Mouse (Mus musculus) activated CD4-positive, CD25-positive, alpha-beta regulatory T cell, adult 4 months (primary cell): Measurements from ENCODE around the gene Plscr3. TPM values are rescaled to one million over a fixed set of nuclear protein-coding genes. Genes with fewer than 3 reads are reported as not detected.

Experiments used
- ATAC-seq: one replicate; pipeline ENCODE4 v1.8.0; 2017
- polyA plus RNA-seq, 2 experiments: library from polyadenylated mRNA; unstranded; fragments of 100-300 nt; shearing (Covaris generic); gene quantifications; one replicate each; pipeline ENCODE4 v1.2.1; 2017

The Plscr3 gene
- 10 to 100 TPM; 15.4 to 17.5 TPM for polyA plus RNA-seq

DNA sequence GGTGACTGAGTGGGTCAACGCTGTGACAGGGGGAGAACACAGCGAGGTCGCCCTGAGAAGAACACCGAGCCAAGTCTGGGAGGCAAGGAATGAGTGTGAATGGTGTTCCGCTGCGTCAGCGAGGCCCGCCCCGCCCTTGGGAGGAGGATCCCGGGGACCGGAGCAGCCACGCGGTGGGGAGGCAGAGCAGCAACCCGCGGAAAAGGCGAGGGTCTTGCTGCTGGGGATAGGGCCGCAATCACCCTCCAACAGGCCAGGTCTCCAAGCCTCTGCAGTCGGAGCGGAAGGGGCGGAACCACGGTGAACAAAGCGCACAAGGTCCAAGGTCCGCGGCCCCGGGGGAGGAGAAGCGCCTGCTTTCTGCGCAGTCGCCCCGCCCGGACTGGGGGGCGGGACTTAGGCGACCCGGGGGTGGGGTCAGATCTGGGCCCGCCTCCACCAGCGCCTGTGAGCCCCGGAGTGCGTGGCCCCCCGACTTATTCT lies at the start of gene Plscr3:
TSS of gene Plscr3 (plus strand) at position 179 of the 483 bp plus-strand sequence.
- ATAC-seq, result peak; percentile 80

DNA sequence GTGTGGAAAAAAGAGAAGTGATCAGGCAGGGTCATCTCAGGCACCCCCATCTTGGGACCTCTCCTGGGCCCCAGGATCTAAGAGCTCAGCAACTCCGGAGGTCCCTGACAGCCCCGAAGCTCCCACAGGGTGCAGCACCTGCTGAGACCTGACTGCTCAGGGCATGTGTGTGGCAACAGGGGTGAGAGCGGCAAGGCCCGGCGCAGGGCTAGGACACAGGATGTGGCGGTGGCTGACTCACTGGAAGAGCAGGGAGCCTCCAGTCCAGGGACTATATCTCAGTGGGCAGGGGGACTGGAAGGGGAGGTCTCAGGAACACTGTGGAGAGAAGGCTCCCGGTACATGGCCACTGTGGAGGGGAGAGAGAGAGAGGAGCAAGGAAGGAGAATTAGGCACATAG lies 48.3 kb upstream of the Plscr3 start:
- no peak for ATAC-seq

DNA sequence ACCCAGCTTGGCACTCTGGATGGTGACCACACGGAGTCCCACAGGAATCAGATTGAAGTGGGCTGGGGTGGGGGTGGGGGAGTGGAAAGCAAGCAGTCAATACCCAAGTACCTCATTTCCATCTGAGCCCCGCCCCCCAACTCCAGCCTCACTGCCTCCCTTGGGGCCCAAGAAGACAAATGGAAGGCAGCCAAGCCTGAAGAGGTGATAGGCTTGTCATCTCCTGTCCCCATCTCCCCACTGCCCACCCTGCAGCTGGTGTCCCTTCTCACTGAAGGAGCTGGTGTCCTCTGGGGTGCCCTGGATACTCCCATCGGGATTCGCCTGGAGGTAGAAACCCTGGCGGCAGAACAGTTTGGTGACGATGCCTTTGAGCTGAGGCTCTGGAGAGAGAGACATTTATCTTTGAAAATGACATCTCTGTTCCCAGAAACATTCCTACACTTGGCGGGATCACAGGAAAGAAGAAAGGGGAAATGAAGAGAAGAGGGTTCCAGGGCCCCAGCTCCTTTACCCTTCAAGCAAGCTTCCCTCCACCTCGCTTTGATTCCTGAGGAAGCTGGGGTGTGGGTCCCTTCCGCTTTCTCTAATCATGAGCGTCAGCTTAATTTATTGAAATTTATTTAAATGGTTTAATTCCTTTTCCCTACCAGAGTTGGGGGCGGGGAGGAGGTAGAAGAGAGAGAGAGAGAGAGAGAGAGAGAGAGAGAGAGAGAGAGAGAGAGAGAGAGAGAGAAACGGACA lies 46.6 kb upstream of the Plscr3 start:
- ATAC-seq, result no peak

DNA sequence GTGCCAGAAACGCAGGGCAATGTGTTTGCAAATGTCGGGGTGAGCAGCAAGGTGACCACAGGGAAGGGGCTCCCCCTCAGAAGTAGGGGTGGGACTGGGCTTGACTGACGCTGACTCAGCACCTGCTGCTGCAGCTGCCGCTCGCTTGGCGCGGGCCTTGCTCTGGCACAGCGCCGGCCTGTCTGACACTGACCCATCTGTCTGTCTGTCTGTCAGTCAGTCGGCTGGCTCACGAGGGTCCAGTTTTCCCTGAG lies 46.1 kb upstream of the Plscr3 start:
- ATAC-seq, result no peak

DNA sequence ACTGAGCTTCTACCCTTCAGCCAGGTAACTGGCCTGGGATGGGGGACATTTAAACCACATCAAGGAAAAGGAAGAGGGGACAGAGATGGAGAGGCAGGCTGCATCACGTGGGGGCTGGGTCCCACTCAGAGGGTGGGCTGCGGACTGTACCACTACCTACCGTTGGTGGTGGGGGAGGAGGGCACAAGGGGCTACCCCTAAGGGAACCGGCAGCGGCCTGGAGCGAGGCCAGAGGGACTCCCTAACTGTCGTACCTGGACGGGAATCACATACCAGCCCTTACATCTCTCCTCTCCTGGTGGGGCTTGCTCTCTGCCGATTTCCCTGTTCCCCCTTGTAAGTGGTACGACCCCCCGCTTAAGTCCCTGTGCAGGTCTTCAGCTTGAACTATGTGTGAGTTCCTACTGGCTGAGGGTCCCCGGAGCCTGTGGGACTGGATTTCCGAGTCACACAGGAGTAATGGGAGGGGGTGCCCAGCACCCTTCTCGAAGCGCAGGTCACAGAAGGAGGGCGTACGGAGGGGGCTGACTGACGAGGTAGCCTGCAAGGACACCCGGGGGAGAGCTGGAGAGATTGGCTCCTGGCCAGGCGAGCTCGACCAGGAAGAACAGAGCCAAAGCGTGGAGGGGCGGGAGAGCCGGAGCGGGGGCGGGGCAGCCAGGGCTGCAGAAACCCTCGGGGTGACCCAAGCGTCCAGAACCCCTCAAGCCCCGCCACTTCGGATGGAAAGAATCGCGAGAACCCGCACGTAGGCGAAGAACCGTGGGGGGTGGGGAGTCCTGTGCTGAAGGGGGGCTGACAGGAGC lies 45.6 kb upstream of the Plscr3 start:
- no peak for ATAC-seq

GRCm38 (mm10) chr11:69801379-69801977 lies 44.7 kb upstream of the Plscr3 start, which contains the start of gene Fgf11:
Gene Fgf11, minus strand, starts transcription at chr11:69801857.
- ATAC-seq, result no peak

GRCm38 (mm10) chr11:69802648-69803105 lies 43.5 kb upstream of the Plscr3 start:
- peak; percentile 32 for ATAC-seq

- no peak for ATAC-seq
Measured at GRCm38 (mm10) chr11:69803328-69803727, 42.8 kb upstream of the Plscr3 start.

- ATAC-seq, result peak; percentile 62
Measured at GRCm38 (mm10) chr11:69803786-69804651, 42.2 kb upstream of the Plscr3 start.

GRCm38 (mm10) chr11:69804652-69804940 lies 41.6 kb upstream of the Plscr3 start:
- ATAC-seq, result no peak

GRCm38 (mm10) chr11:69804972-69805909 lies 40.9 kb upstream of the Plscr3 start, which contains the start of gene Tmem102:
Gene Tmem102, minus strand, starts transcription at chr11:69805624.
- no peak for ATAC-seq

GRCm38 (mm10) chr11:69806378-69806777 lies 39.8 kb upstream of the Plscr3 start:
- ATAC-seq, result no peak

DNA sequence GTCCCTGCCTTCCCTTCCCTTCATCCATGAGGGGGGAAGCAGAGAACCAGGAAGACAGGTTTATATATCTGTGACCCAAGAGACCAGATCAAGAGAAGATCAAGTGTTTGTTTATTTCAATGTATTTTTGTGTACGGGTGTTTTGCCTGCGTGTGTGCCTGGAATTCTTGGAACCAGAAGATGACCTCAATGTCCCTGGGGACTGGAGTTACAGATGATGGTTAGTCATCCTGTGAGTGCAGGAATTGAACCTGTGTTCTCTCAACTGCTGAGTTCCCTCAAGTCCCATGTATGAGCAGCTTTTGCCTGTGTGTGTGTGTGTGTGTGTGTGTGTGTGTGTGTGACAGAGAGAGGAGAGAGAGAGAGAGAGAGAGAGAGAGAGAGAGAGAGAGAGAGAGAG lies 38.5 kb upstream of the Plscr3 start:
- ATAC-seq, result no peak

- ATAC-seq, result no peak
Measured at GRCm38 (mm10) chr11:69810280-69810679, 35.9 kb upstream of the Plscr3 start.

- ATAC-seq, result no peak
Measured at GRCm38 (mm10) chr11:69815155-69815554, 31.0 kb upstream of the Plscr3 start, which contains the start of gene Gm39566. Gene Gm39566, minus strand, starts transcription at chr11:69815298.

DNA sequence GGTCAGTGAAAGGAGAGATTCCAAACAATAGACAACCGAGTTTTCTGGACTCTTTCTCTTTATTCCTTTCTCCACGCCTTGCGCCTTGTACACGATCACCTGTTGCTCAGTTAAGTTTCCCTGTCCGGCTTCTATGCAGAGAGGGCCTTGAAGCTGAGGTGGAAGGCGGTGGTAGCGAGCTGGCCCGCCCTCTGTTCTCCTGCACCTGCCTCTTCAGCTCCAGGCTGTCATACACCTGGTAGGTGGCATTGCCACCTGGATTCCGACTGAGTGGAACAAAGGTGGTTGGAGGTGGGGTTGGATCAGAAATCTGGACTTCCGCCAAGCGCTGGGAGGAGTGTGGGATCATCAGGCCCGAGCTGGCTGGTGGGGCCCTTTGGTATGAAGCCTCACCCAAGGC lies 29.7 kb upstream of the Plscr3 start:
- ATAC-seq, result no peak

DNA sequence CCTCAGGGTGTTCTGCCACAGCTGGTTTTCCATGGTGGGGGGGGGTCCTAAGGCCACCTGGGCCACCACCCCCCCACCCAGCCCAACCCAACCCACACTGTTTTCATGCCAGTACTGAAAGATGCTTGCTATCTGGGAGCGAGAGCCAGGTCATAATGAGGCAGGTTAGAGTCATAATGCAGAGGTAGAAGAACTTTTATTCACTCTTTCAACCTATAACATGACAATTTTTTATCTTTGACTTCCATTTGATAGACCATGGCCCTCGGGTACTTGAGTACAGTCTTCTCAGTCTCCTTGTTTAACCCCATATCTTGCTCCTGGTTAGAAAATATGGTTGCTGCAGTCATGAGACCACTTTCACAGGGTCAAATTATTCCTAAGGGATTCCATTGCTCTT lies 27.8 kb upstream of the Plscr3 start, which contains the start of gene Spem2:
TSS of gene Spem2 (minus strand) at position 101 of the 400 bp plus-strand sequence.
- no peak for ATAC-seq

GRCm38 (mm10) chr11:69818871-69819270 lies 27.3 kb upstream of the Plscr3 start:
- ATAC-seq, result no peak

- no peak for ATAC-seq
Measured at GRCm38 (mm10) chr11:69822080-69822479, 24.1 kb upstream of the Plscr3 start, which contains the start of gene Spem1. Gene Spem1, minus strand, starts transcription at chr11:69822180.

GRCm38 (mm10) chr11:69823456-69823855 lies 22.7 kb upstream of the Plscr3 start:
- no peak for ATAC-seq

DNA sequence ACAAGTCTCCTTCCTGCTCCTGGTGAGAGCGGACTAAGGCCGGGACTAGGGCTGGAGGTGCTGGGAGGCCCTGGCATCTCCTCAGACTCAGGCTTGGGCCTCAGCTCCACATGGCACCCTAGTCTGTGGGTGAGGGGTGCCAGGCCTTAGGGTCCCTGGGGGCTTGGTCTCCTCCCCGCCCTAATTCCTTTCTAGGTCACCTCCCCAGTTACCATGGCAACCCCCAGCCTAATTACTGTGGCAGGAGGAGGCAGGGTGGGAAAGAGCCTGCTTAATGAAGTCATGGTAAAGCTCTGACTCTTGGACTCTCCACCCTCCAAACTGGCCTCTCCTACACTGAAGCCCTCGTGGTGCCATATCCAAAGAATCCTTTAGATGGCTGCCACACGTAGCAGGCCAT lies 17.3 kb upstream of the Plscr3 start:
- ATAC-seq, result no peak
